Mouse (Mus musculus): Measurements from ENCODE around the gene Zc3h12d. TPM values are rescaled to one million over a fixed set of nuclear protein-coding genes. Genes with fewer than 3 reads are reported as not detected.

The Zc3h12d gene
- total RNA-seq, 2 experiments from 2014 or later, result 0.26 TPM; not detected in 1

- DNase-seq (ENCODE audit: low spot score in 2 of 2), result no peak
These were observed 6.7 kb downstream of the Zc3h12d start for GRCm38 (mm10) chr10:7838874-7839421.

GRCm38 (mm10) chr10:7839551-7840352 lies 7.5 kb downstream of the Zc3h12d start:
- DNase-seq (ENCODE audit: low spot score in 2 of 2), result no peak

GRCm38 (mm10) chr10:7840353-7840733 lies 8.1 kb downstream of the Zc3h12d start:
- DNase-seq (ENCODE audit: low spot score in 2 of 2), result no peak

- DNase-seq (ENCODE audit: low spot score in 2 of 2), result no peak
These were observed 8.5 kb downstream of the Zc3h12d start for GRCm38 (mm10) chr10:7840785-7841184.

- no peak for DNase-seq (ENCODE audit: low spot score in 2 of 2)
These were observed 9.4 kb downstream of the Zc3h12d start for GRCm38 (mm10) chr10:7841571-7842080.

GRCm38 (mm10) chr10:7843181-7843580 lies 10.9 kb downstream of the Zc3h12d start:
- no peak for DNase-seq (ENCODE audit: low spot score in 2 of 2)

GRCm38 (mm10) chr10:7844161-7844560 lies 11.9 kb downstream of the Zc3h12d start:
- DNase-seq (ENCODE audit: low spot score in 2 of 2), result no peak

- no peak for DNase-seq (ENCODE audit: low spot score in 2 of 2)
These were observed 12.9 kb downstream of the Zc3h12d start for GRCm38 (mm10) chr10:7845136-7845535.

GRCm38 (mm10) chr10:7845991-7846390 lies 13.7 kb downstream of the Zc3h12d start:
- DNase-seq (ENCODE audit: low spot score in 2 of 2), result no peak

- DNase-seq (ENCODE audit: low spot score in 2 of 2), result no peak
These were observed 14.9 kb downstream of the Zc3h12d start for GRCm38 (mm10) chr10:7847166-7847605.

- DNase-seq (ENCODE audit: low spot score in 2 of 2), result no peak
These were observed 19.6 kb downstream of the Zc3h12d start for GRCm38 (mm10) chr10:7851891-7852290.

- DNase-seq (ENCODE audit: low spot score in 2 of 2), result no peak
These were observed 28.2 kb downstream of the Zc3h12d start for GRCm38 (mm10) chr10:7860494-7860893.

GRCm38 (mm10) chr10:7861259-7861936 lies 29.1 kb downstream of the Zc3h12d start:
- no peak for DNase-seq (ENCODE audit: low spot score in 2 of 2)

- DNase-seq (ENCODE audit: low spot score in 2 of 2), result no peak
These were observed 29.8 kb downstream of the Zc3h12d start for GRCm38 (mm10) chr10:7861937-7862657.

- no peak for DNase-seq (ENCODE audit: low spot score in 2 of 2)
These were observed 31.1 kb downstream of the Zc3h12d start for GRCm38 (mm10) chr10:7863411-7863810.

GRCm38 (mm10) chr10:7864184-7864583 lies 31.9 kb downstream of the Zc3h12d start:
- DNase-seq (ENCODE audit: low spot score in 2 of 2), result no peak

- no peak for DNase-seq (ENCODE audit: low spot score in 2 of 2)
These were observed 32.5 kb downstream of the Zc3h12d start for GRCm38 (mm10) chr10:7864806-7865205.

GRCm38 (mm10) chr10:7866762-7867665 lies 34.7 kb downstream of the Zc3h12d start:
- DNase-seq (ENCODE audit: low spot score in 2 of 2), result peak in 1 of 2 experiments; percentile 13

GRCm38 (mm10) chr10:7867666-7868030 lies 35.4 kb downstream of the Zc3h12d start:
- DNase-seq (ENCODE audit: low spot score in 2 of 2), result no peak

- no peak for DNase-seq (ENCODE audit: low spot score in 2 of 2)
These were observed 37.5 kb downstream of the Zc3h12d start for GRCm38 (mm10) chr10:7869746-7870145.

All from left cerebral cortex, adult 18-20 months (tissue).